Mouse (Mus musculus): ENCODE data around the gene L1cam. TPM values are rescaled to one million over a fixed set of nuclear protein-coding genes. Genes with fewer than 3 reads are reported as not detected.

L1cam gene
- polyA plus RNA-seq, 1 experiment = 0.06 TPM

- TF ChIP-seq CTCF (IDR thresholded peaks at IDR 0.05; ENCODE audit: control insufficient read depth, insufficient read depth, insufficient replicate concordance, low read depth, low read length) = no peak
- TF ChIP-seq POLR2A (IDR thresholded peaks at IDR 0.05; ENCODE audit: control insufficient read depth, low read depth, low read length) = no peak
- Histone ChIP-seq H3K4me1 (ENCODE audit: control insufficient read depth, insufficient read depth, low read length) (no peaks in the 10 kb centered on the region), H3K27ac (ENCODE audit: control insufficient read depth, insufficient read depth, low read depth, low read length) (no peak overlapping the region), H3K27me3 (ENCODE audit: control insufficient read depth, insufficient read depth, low read length) (no peaks in the 10 kb centered on the region), H3K4me3 (ENCODE audit: control insufficient read depth, low read depth, low read length) (no peak overlapping the region), H3K36me3 (ENCODE audit: control insufficient read depth, insufficient read depth, low read length) (no peaks in the 10 kb centered on the region)
These were observed 40.9 kb downstream of the L1cam start for GRCm38 (mm10) chrX:73855087-73855408.

- H3K27me3 ChIP-seq (ENCODE audit: control insufficient read depth, insufficient read depth, low read length) = no peaks in the 10 kb centered on the region
- H3K4me1 ChIP-seq (ENCODE audit: control insufficient read depth, insufficient read depth, low read length) = no peaks in the 10 kb centered on the region
- no peak for TF ChIP-seq POLR2A (IDR thresholded peaks at IDR 0.05; ENCODE audit: control insufficient read depth, low read depth, low read length)
- TF ChIP-seq CTCF (IDR thresholded peaks at IDR 0.05; ENCODE audit: control insufficient read depth, insufficient read depth, insufficient replicate concordance, low read depth, low read length) = no peak
- no peak overlapping the region for H3K27ac ChIP-seq (ENCODE audit: control insufficient read depth, insufficient read depth, low read depth, low read length)
- H3K4me3 ChIP-seq (ENCODE audit: control insufficient read depth, low read depth, low read length) = no peak overlapping the region
- H3K36me3 ChIP-seq (ENCODE audit: control insufficient read depth, insufficient read depth, low read length) = no peaks in the 10 kb centered on the region
These were observed 41.4 kb downstream of the L1cam start for GRCm38 (mm10) chrX:73854326-73855086.

- Histone ChIP-seq H3K4me3 (ENCODE audit: control insufficient read depth, low read depth, low read length) (no peak overlapping the region), H3K4me1 (ENCODE audit: control insufficient read depth, insufficient read depth, low read length) (no peaks in the 10 kb centered on the region), H3K36me3 (ENCODE audit: control insufficient read depth, insufficient read depth, low read length) (no peaks in the 10 kb centered on the region), H3K27ac (ENCODE audit: control insufficient read depth, insufficient read depth, low read depth, low read length) (no peak overlapping the region), H3K27me3 (ENCODE audit: control insufficient read depth, insufficient read depth, low read length) (no peaks in the 10 kb centered on the region)
- no peak for TF ChIP-seq POLR2A (IDR thresholded peaks at IDR 0.05; ENCODE audit: control insufficient read depth, low read depth, low read length)
- no peak for TF ChIP-seq CTCF (IDR thresholded peaks at IDR 0.05; ENCODE audit: control insufficient read depth, insufficient read depth, insufficient replicate concordance, low read depth, low read length)
These were observed 59.2 kb downstream of the L1cam start for GRCm38 (mm10) chrX:73836691-73837090.

- Histone ChIP-seq H3K27ac (ENCODE audit: control insufficient read depth, insufficient read depth, low read depth, low read length) (no peak overlapping the region), H3K27me3 (ENCODE audit: control insufficient read depth, insufficient read depth, low read length) (no peaks in the 10 kb centered on the region), H3K4me3 (ENCODE audit: control insufficient read depth, low read depth, low read length) (no peak overlapping the region), H3K36me3 (ENCODE audit: control insufficient read depth, insufficient read depth, low read length) (no peaks in the 10 kb centered on the region), H3K4me1 (ENCODE audit: control insufficient read depth, insufficient read depth, low read length) (no peaks in the 10 kb centered on the region)
- TF ChIP-seq POLR2A (IDR thresholded peaks at IDR 0.05; ENCODE audit: control insufficient read depth, low read depth, low read length) = no peak
- no peak for TF ChIP-seq CTCF (IDR thresholded peaks at IDR 0.05; ENCODE audit: control insufficient read depth, insufficient read depth, insufficient replicate concordance, low read depth, low read length)
These were observed 60.2 kb downstream of the L1cam start for GRCm38 (mm10) chrX:73835731-73836130.

- H3K4me3 ChIP-seq (ENCODE audit: control insufficient read depth, low read depth, low read length) = peak within 1 kb of the TSS; percentile 86
- no peaks in the 10 kb centered on the region for H3K36me3 ChIP-seq (ENCODE audit: control insufficient read depth, insufficient read depth, low read length)
- no peaks in the 10 kb centered on the region for H3K27me3 ChIP-seq (ENCODE audit: control insufficient read depth, insufficient read depth, low read length)
- no peak for TF ChIP-seq CTCF (IDR thresholded peaks at IDR 0.05; ENCODE audit: control insufficient read depth, insufficient read depth, insufficient replicate concordance, low read depth, low read length)
- TF ChIP-seq POLR2A (IDR thresholded peaks at IDR 0.05; ENCODE audit: control insufficient read depth, low read depth, low read length) = no peak
- no peaks in the 10 kb centered on the region; the same call in 1 of the 2 replicates for H3K4me1 ChIP-seq (ENCODE audit: control insufficient read depth, insufficient read depth, low read length)
- H3K27ac ChIP-seq (ENCODE audit: control insufficient read depth, insufficient read depth, low read depth, low read length) = peak within 1 kb of the TSS; percentile 51
These were observed 71.4 kb downstream of the L1cam start, which contains the start of gene Pdzd4 for GRCm38 (mm10) chrX:73824185-73825151. TSS of gene Pdzd4 (minus strand) at chrX:73824969.

GRCm38 (mm10) chrX:73823747-73824146 is 72.2 kb downstream of the L1cam start:
- no peaks in the 10 kb centered on the region for H3K36me3 ChIP-seq (ENCODE audit: control insufficient read depth, insufficient read depth, low read length)
- no peaks in the 10 kb centered on the region; the same call in 1 of the 2 replicates for H3K4me1 ChIP-seq (ENCODE audit: control insufficient read depth, insufficient read depth, low read length)
- peak overlapping the region; percentile 43; the same call in 1 of the 2 replicates for H3K27ac ChIP-seq (ENCODE audit: control insufficient read depth, insufficient read depth, low read depth, low read length)
- H3K4me3 ChIP-seq (ENCODE audit: control insufficient read depth, low read depth, low read length) = peak overlapping the region; percentile 86
- TF ChIP-seq POLR2A (IDR thresholded peaks at IDR 0.05; ENCODE audit: control insufficient read depth, low read depth, low read length) = no peak
- no peak for TF ChIP-seq CTCF (IDR thresholded peaks at IDR 0.05; ENCODE audit: control insufficient read depth, insufficient read depth, insufficient replicate concordance, low read depth, low read length)
- no peaks in the 10 kb centered on the region for H3K27me3 ChIP-seq (ENCODE audit: control insufficient read depth, insufficient read depth, low read length)
